Mouse (Mus musculus) kidney, embryonic 16.5 days (tissue): ENCODE data around the gene Il2rb. TPM values are rescaled to one million over a fixed set of nuclear protein-coding genes. Genes with fewer than 3 reads are reported as not detected.

ENCODE experiments used
- ATAC-seq: fragments of 200-750 bp; cut with Nextera tagmentation; 2 replicates; pipeline ENCODE4 v1.8.0; 2017; ENCODE audit warnings: moderate TSS enrichment; ENCODE audit not compliant: low FRiP score, low TSS enrichment
- H3K27ac ChIP-seq: fragments of 300-500 bp; sonication (generic); 2 replicates; pipeline ENCODE4 v1.5.1; 2014; ENCODE audit warnings: low read length
- H3K27me3 ChIP-seq: fragments of 300-500 bp; sonication (generic); 2 replicates; pipeline ENCODE4 v1.6.1; 2014; ENCODE audit warnings: low read length, control low read depth, mixed read lengths; ENCODE audit not compliant: insufficient read depth
- H3K36me3 ChIP-seq: fragments of 300-500 bp; sonication (generic); 2 replicates; pipeline ENCODE4 v1.6.1; 2014; ENCODE audit warnings: low read length, control low read depth, mixed read lengths; ENCODE audit not compliant: insufficient read depth
- H3K4me1 ChIP-seq: fragments of 300-500 bp; sonication (generic); 2 replicates; pipeline ENCODE4 v1.6.1; 2014; ENCODE audit warnings: low read length, control low read depth, mixed read lengths; ENCODE audit not compliant: insufficient read depth
- H3K4me2 ChIP-seq: fragments of 300-500 bp; sonication (generic); replicated peaks from 2 replicates; pipeline ENCODE4 v1.6.1; 2014; ENCODE audit warnings: low read depth, low read length
- H3K4me3 ChIP-seq: fragments of 300-500 bp; sonication (generic); 2 replicates; pipeline ENCODE4 v1.5.1; 2014; ENCODE audit warnings: mild to moderate bottlenecking, low read length
- H3K9ac ChIP-seq: fragments of 300-500 bp; sonication (generic); replicated peaks from 2 replicates; pipeline ENCODE4 v1.6.1; 2014; ENCODE audit warnings: low read length
- H3K9me3 ChIP-seq: fragments of 300-500 bp; sonication (generic); 2 replicates; pipeline ENCODE4 v1.6.1; 2016; ENCODE audit warnings: low read length, control low read depth
- WGBS: fragments of 180-500 bp; shearing (Covaris S2); extraction: QIAGEN DNeasy Blood & Tissue Kit; methylation state at CpG from one replicate; pipeline ENCODE4 v1.1.7; 2014; 5-methylcytosine and 5-hydroxymethylcytosine counted together
- polyA plus RNA-seq: library from polyadenylated mRNA; unstranded; fragments of >200 nt; fragmentation: Nextera tagmentation; extraction: Ambion mirVana; gene quantifications from 2 replicates; pipeline ENCODE4 v1.2.1, GENCODE M21; 2015

The Il2rb gene
- polyA plus RNA-seq, 1 experiment from 2014 or later: 0.54 TPM

- peak overlapping the region; percentile 77 for H3K27ac ChIP-seq
- peaks cover 28% of the 10 kb centered on the region for H3K4me1 ChIP-seq
- peak overlapping the region; percentile 83 for H3K4me2 ChIP-seq
- H3K9me3 ChIP-seq: no peaks in the 10 kb centered on the region
- WGBS: 58% methylated on average over 13 of the region's 13 CpGs
- no peaks in the 10 kb centered on the region for H3K27me3 ChIP-seq
- peak overlapping the region; percentile 82; the same call in 1 of the 2 replicates for H3K4me3 ChIP-seq
- peaks cover 6% of the 10 kb centered on the region; the same call in 1 of the 2 replicates for H3K36me3 ChIP-seq
- peak overlapping the region; percentile 20; the same call in 1 of the 2 replicates for H3K9ac ChIP-seq
- ATAC-seq: no peak
Observed at GRCm38 (mm10) chr15:78429871-78430622, 65.0 kb downstream of the Il2rb start.

Other genes with a start within 250 kb of the Il2rb start
- gene Csf2rb2, start 189.6 kb downstream of the Il2rb start, polyA plus RNA-seq: 0.12 and 0.19 TPM in 2 replicates
- gene Csf2rb, start 169.5 kb downstream of the Il2rb start, polyA plus RNA-seq: 1.3 TPM in 2 replicates
- gene Tex33, start 99.4 kb downstream of the Il2rb start, polyA plus RNA-seq: not detected in 2 replicates
- gene Tst, start 89.4 kb downstream of the Il2rb start, polyA plus RNA-seq: 64.4 and 76.4 TPM in 2 replicates
- 3.2 and 5.3 TPM in 2 replicates for gene Mpst, start 88.9 kb downstream of the Il2rb start, polyA plus RNA-seq
- gene Kctd17, start 66.7 kb downstream of the Il2rb start, polyA plus RNA-seq: 41.5 and 43.1 TPM in 2 replicates
- gene Tmprss6, start 26.6 kb downstream of the Il2rb start, polyA plus RNA-seq: 0.29 and 0.42 TPM in 2 replicates
- 33.2 and 33.7 TPM in 2 replicates for gene C1qtnf6, start 36.1 kb upstream of the Il2rb start, polyA plus RNA-seq
- 0.36 and 0.69 TPM in 2 replicates for gene Sstr3, start 49.4 kb upstream of the Il2rb start, polyA plus RNA-seq
- gene Rac2, start 77.5 kb upstream of the Il2rb start, polyA plus RNA-seq: 8.3 and 10.4 TPM in 2 replicates
- 7.7 and 8.3 TPM in 2 replicates for gene Cyth4, start 101.8 kb upstream of the Il2rb start, polyA plus RNA-seq
- 0.03 and 0.07 TPM in 2 replicates for gene Elfn2, start 223.5 kb upstream of the Il2rb start, polyA plus RNA-seq